Comparison of ENCODE assay signal across 11 mouse cellular contexts in genomic region chr9:65372449-65372848, GRCm38 (mm10). TPM values are rescaled to one million over a fixed set of nuclear protein-coding genes. Genes with fewer than 3 reads are reported as not detected.
DNase-seq lines count a peak whose midpoint lies in the region; ATAC-seq and TF ChIP-seq lines count a peak whose summit lies in the region.
"Had no signal": no experiment of that assay in that cellular context is flagged by ENCODE, and none has a peak within 500 bp of the region (broad histone marks: within the 10 kb centered on the region; RNA-seq: fewer than 3 reads in every experiment).

No protein-coding gene starts in this region.

- TF ChIP-seq POLR2A in ES-Bruce4 (IDR thresholded peaks at IDR 0.05; ENCODE audit: insufficient read depth, low read length), result no peak

- ATAC-seq in CD4-positive, CD25-positive, alpha-beta regulatory T cell, adult 4 months, result no peak

- H3K9me3 ChIP-seq in ES-Bruce4 (replicated peaks; ENCODE audit: control insufficient read depth, insufficient read depth, low read length, poor library complexity, severe bottlenecking), result no peaks in the 10 kb centered on the region
- H3K9me3 ChIP-seq in hindbrain, embryonic 10.5 days, result no peaks in the 10 kb centered on the region
- H3K9me3 ChIP-seq: lung, embryonic 15.5 days had no signal

- no peak overlapping the region for H3K4me3 ChIP-seq in ES-Bruce4 (ENCODE audit: low read depth, low read length)
- H3K4me3 ChIP-seq in hindbrain, embryonic 10.5 days, result no peak overlapping the region
- H3K4me3 ChIP-seq: lung, embryonic 15.5 days had no signal

- intact Hi-C loops in left cerebral cortex, postnatal 4 days (cut with DNase I), result loop anchor here (10.0 kb wide), 1 partner anchor 62 kb away; the partner anchor contains the start of gene Mtfmt

- H3K4me1 ChIP-seq in ES-Bruce4 (ENCODE audit: control insufficient read depth, insufficient read depth, low read length), result no peaks in the 10 kb centered on the region
- H3K4me1 ChIP-seq in hindbrain, embryonic 10.5 days (replicated peaks), result no peaks in the 10 kb centered on the region

- H3K27ac ChIP-seq in ES-Bruce4 (ENCODE audit: insufficient read depth, low read length), result no peak overlapping the region
- no peak overlapping the region for H3K27ac ChIP-seq in hindbrain, embryonic 10.5 days
- H3K27ac ChIP-seq: lung, embryonic 15.5 days had no signal

- H3K9ac ChIP-seq in ES-Bruce4 (ENCODE audit: low read depth, poor library complexity, severe bottlenecking), result peak overlapping the region; percentile 62
- H3K9ac ChIP-seq: lung, embryonic 15.5 days had no signal

- WGBS in hindbrain, embryonic 10.5 days, result 78% methylated on average over 4 of the region's 4 CpGs

- H3K36me3 ChIP-seq in ES-Bruce4 (ENCODE audit: control insufficient read depth, insufficient read depth, low read length, poor library complexity, severe bottlenecking), result no peaks in the 10 kb centered on the region
- peaks cover 37% of the 10 kb centered on the region for H3K36me3 ChIP-seq in hindbrain, embryonic 10.5 days
- H3K36me3 ChIP-seq: lung, embryonic 15.5 days had no signal

- no peak for TF ChIP-seq EP300 in ES-Bruce4 (IDR thresholded peaks at IDR 0.05; ENCODE audit: insufficient read depth, low read depth, low read length)

- DNase-seq in CD4-positive, CD25-positive, alpha-beta regulatory T cell, adult 2 months (ENCODE audit: low read depth, low spot score), result peak; percentile 33
- peak; percentile 52 for DNase-seq in kidney, adult 18-20 months
- DNase-seq in kidney, adult 11 months, result no peak
- DNase-seq in left cerebral cortex, postnatal 4 days, result peak; percentile 29
- DNase-seq in hindbrain, embryonic 10.5 days (ENCODE audit: low spot score), result no peak
- no peak for DNase-seq in ovary, postnatal 14 days (ENCODE audit: low spot score)

- peak; percentile 21 for TF ChIP-seq CTCF in ES-Bruce4 (IDR thresholded peaks at IDR 0.05; ENCODE audit: low read depth, low read length)

- no peaks in the 10 kb centered on the region for H3K27me3 ChIP-seq in ES-Bruce4 (ENCODE audit: control insufficient read depth, insufficient read depth, low read length, poor library complexity, severe bottlenecking)
- H3K27me3 ChIP-seq in hindbrain, embryonic 10.5 days (ENCODE audit: insufficient read depth, poor library complexity, severe bottlenecking), result no peaks in the 10 kb centered on the region
- H3K27me3 ChIP-seq: lung, embryonic 15.5 days had no signal

RNA-seq across cellular contexts. Expression of gene Ubap1l, which starts 11.6 kb away (rescaled TPM):
- polyA plus RNA-seq in CD4-positive, CD25-positive, alpha-beta regulatory T cell, adult 4 months (2017; shearing (Covaris generic)), result not detected
- polyA plus RNA-seq in ES-Bruce4 (2011; ENCODE audit: insufficient read depth, insufficient read length, low read depth, missing spikeins), result 1.5 and 1.8 TPM in 2 replicates
- total RNA-seq in left cerebral cortex, postnatal 4 days (2021), result 1 to 10 TPM; 4.2 to 5.3 TPM
- 0.10 and 0.41 TPM in 2 replicates for polyA plus RNA-seq in hindbrain, embryonic 10.5 days (2016; fragmentation: Nextera tagmentation; extraction: Ambion mirVana)
- total RNA-seq: common myeloid progenitor, adult 5-6 weeks; hematopoietic stem cell, adult 5-6 weeks had no signal

RNA-seq across cellular contexts. Expression of gene Kbtbd13, which starts 19.0 kb away (rescaled TPM):
- polyA plus RNA-seq in CD4-positive, CD25-positive, alpha-beta regulatory T cell, adult 4 months (2017; shearing (Covaris generic)), result not detected
- 0.27 and 0.52 TPM in 2 replicates for polyA plus RNA-seq in ES-Bruce4 (2011; ENCODE audit: insufficient read depth, insufficient read length, low read depth, missing spikeins)
- total RNA-seq in left cerebral cortex, postnatal 4 days (2021), result under 1 TPM; 0.18 to 0.36 TPM
- 0.80 and 0.85 TPM in 2 replicates for polyA plus RNA-seq in hindbrain, embryonic 10.5 days (2016; fragmentation: Nextera tagmentation; extraction: Ambion mirVana)

RNA-seq across cellular contexts. Expression of gene Rasl12, which starts 25.9 kb away (rescaled TPM):
- not detected for polyA plus RNA-seq in CD4-positive, CD25-positive, alpha-beta regulatory T cell, adult 4 months (2017; shearing (Covaris generic))
- 0.33 and 0.40 TPM in 2 replicates for polyA plus RNA-seq in ES-Bruce4 (2011; ENCODE audit: insufficient read depth, insufficient read length, low read depth, missing spikeins)
- total RNA-seq in left cerebral cortex, postnatal 4 days (2021), result 1 to 10 TPM; 4.3 to 4.4 TPM
- polyA plus RNA-seq in hindbrain, embryonic 10.5 days (2016; fragmentation: Nextera tagmentation; extraction: Ambion mirVana), result 6.3 and 7.8 TPM in 2 replicates

RNA-seq across cellular contexts. Expression of gene Pdcd7, which starts 26.5 kb away (rescaled TPM):
- 1 to 10 TPM; 4.5 to 7.7 TPM for polyA plus RNA-seq in CD4-positive, CD25-positive, alpha-beta regulatory T cell, adult 4 months (2017; shearing (Covaris generic))
- 31.1 and 37.7 TPM in 2 replicates for polyA plus RNA-seq in ES-Bruce4 (2011; ENCODE audit: insufficient read depth, insufficient read length, low read depth, missing spikeins)
- total RNA-seq in left cerebral cortex, postnatal 4 days (2021), result 10 to 100 TPM; 24.6 to 24.7 TPM
- 8.6 and 11.6 TPM in 2 replicates for polyA plus RNA-seq in hindbrain, embryonic 10.5 days (2016; fragmentation: Nextera tagmentation; extraction: Ambion mirVana)

RNA-seq across cellular contexts. Expression of gene Slc51b, which starts 50.3 kb away (rescaled TPM):
- polyA plus RNA-seq in CD4-positive, CD25-positive, alpha-beta regulatory T cell, adult 4 months (2017; shearing (Covaris generic)), result not detected
- polyA plus RNA-seq in ES-Bruce4 (2011; ENCODE audit: insufficient read depth, insufficient read length, low read depth, missing spikeins), result not detected in 2 replicates
- total RNA-seq in left cerebral cortex, postnatal 4 days (2021), result not detected
- polyA plus RNA-seq in hindbrain, embryonic 10.5 days (2016; fragmentation: Nextera tagmentation; extraction: Ambion mirVana), result not detected in 2 replicates
- total RNA-seq: common myeloid progenitor, adult 5-6 weeks; hematopoietic stem cell, adult 5-6 weeks had no signal
- polyA plus RNA-seq: lung, embryonic 15.5 days had no signal

Comparison
In these comparisons a context has a peak if more than half of its experiments do, and no peak if none do; other contexts are left out.
1. DNase-seq: peak in CD4-positive, CD25-positive, alpha-beta regulatory T cell, adult 2 months (single experiment), kidney, adult 18-20 months (single experiment) and left cerebral cortex, postnatal 4 days (single experiment); none in kidney, adult 11 months (single experiment), hindbrain, embryonic 10.5 days (single experiment) and ovary, postnatal 14 days (single experiment).